Mouse (Mus musculus) forebrain, embryonic 13.5 days (tissue): ENCODE data around the gene Cacna1d. TPM values are rescaled to one million over a fixed set of nuclear protein-coding genes. Genes with fewer than 3 reads are reported as not detected.

Experiments
- ATAC-seq: fragments of 200-750 bp; cut with Nextera tagmentation; 2 replicates; pipeline ENCODE4 v1.8.0; 2017
- H3K27ac ChIP-seq: fragments of 300-500 bp; sonication (generic); 2 replicates; pipeline ENCODE4 v1.5.1; 2015; ENCODE audit warnings: inconsistent platforms, mild to moderate bottlenecking, moderate library complexity
- H3K27me3 ChIP-seq: fragments of 300-500 bp; sonication (generic); 2 replicates; pipeline ENCODE4 v1.6.1; 2015; ENCODE audit warnings: mild to moderate bottlenecking, inconsistent platforms
- H3K36me3 ChIP-seq: fragments of 300-500 bp; sonication (generic); 2 replicates; pipeline ENCODE4 v1.6.1; 2015; ENCODE audit warnings: mild to moderate bottlenecking, inconsistent platforms; ENCODE audit not compliant: poor library complexity, severe bottlenecking
- H3K4me1 ChIP-seq: fragments of 300-500 bp; sonication (generic); 2 replicates; pipeline ENCODE4 v1.6.1; 2015; ENCODE audit warnings: inconsistent platforms
- H3K4me2 ChIP-seq: fragments of 300-500 bp; sonication (generic); 2 replicates; pipeline ENCODE4 v1.6.1; 2015; ENCODE audit warnings: inconsistent platforms, mild to moderate bottlenecking, moderate library complexity
- H3K4me3 ChIP-seq: fragments of 300-500 bp; sonication (generic); 2 replicates; pipeline ENCODE4 v1.5.1; 2015; ENCODE audit warnings: mild to moderate bottlenecking, inconsistent platforms
- H3K9ac ChIP-seq: fragments of 300-500 bp; sonication (generic); 2 replicates; pipeline ENCODE4 v1.6.1; 2015; ENCODE audit warnings: mild to moderate bottlenecking, inconsistent platforms
- H3K9me3 ChIP-seq: fragments of 300-500 bp; sonication (generic); replicated peaks from 2 replicates; pipeline ENCODE4 v1.6.1; 2016; ENCODE audit warnings: inconsistent platforms
- WGBS: fragments of 180-500 bp; shearing (Covaris S2); methylation state at CpG from one replicate; pipeline ENCODE4 v1.1.7; 2015; 5-methylcytosine and 5-hydroxymethylcytosine counted together
- polyA plus RNA-seq: library from polyadenylated mRNA; unstranded; fragments of >200 nt; fragmentation: Nextera tagmentation; extraction: Ambion mirVana; gene quantifications from 2 replicates; pipeline ENCODE4 v1.2.1, GENCODE M21; 2015

Gene Cacna1d
- polyA plus RNA-seq, 1 experiment from 2014 or later: 4.5 TPM

- Histone ChIP-seq H3K4me3 (no peak overlapping the region), H3K27me3 (no peaks in the 10 kb centered on the region), H3K4me2 (no peak overlapping the region), H3K36me3 (no peaks in the 10 kb centered on the region), H3K9me3 (no peaks in the 10 kb centered on the region), H3K27ac (no peak overlapping the region), H3K9ac (no peak overlapping the region), H3K4me1 (no peaks in the 10 kb centered on the region)
- 78% methylated on average over 7 of the region's 7 CpGs for WGBS
- no peak for ATAC-seq
Measured at GRCm38 (mm10) chr14:30419458-30419857, 71.8 kb downstream of the Cacna1d start.

- Histone ChIP-seq H3K4me3 (no peak overlapping the region), H3K9ac (no peak overlapping the region), H3K9me3 (no peaks in the 10 kb centered on the region), H3K27me3 (no peaks in the 10 kb centered on the region), H3K36me3 (no peaks in the 10 kb centered on the region), H3K4me2 (no peak overlapping the region), H3K27ac (no peak overlapping the region), H3K4me1 (no peaks in the 10 kb centered on the region)
- 86% methylated on average over 6 of the region's 6 CpGs for WGBS
- ATAC-seq: no peak
Measured at GRCm38 (mm10) chr14:30419046-30419445, 72.2 kb downstream of the Cacna1d start.

DNA sequence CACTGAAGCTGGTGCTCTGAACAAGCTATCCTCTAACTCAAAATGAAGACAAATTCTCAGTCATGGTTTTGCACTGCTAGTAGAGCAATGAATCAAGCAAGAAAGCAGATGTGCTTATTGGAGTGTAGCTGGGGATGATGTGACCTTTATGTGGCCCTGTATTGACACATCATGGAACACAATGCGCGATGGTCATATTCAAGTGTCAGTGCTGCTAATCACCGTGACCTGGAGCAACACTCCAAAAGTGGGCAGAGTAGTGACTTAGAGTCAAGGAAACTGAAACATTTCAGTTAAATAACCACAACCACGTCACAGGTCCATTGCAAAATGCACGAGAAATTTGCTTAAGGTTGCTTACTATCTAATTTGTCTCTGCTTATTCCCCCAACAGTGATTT, 75.4 kb downstream of the Cacna1d start:
- H3K36me3 ChIP-seq: no peaks in the 10 kb centered on the region
- no peak for ATAC-seq
- no peak overlapping the region for H3K4me3 ChIP-seq
- H3K4me1 ChIP-seq: no peaks in the 10 kb centered on the region
- H3K9ac ChIP-seq: no peak overlapping the region
- WGBS: 96% methylated on average over 5 of the region's 5 CpGs
- no peaks in the 10 kb centered on the region for H3K9me3 ChIP-seq
- H3K27me3 ChIP-seq: no peaks in the 10 kb centered on the region
- H3K27ac ChIP-seq: no peak overlapping the region
- H3K4me2 ChIP-seq: no peak overlapping the region

- H3K9me3 ChIP-seq: no peaks in the 10 kb centered on the region
- H3K4me1 ChIP-seq: no peaks in the 10 kb centered on the region
- no peaks in the 10 kb centered on the region for H3K27me3 ChIP-seq
- no peak overlapping the region for H3K9ac ChIP-seq
- H3K4me2 ChIP-seq: no peak overlapping the region
- H3K27ac ChIP-seq: no peak overlapping the region
- 70% methylated on average over 2 of the region's 2 CpGs for WGBS
- H3K4me3 ChIP-seq: no peak overlapping the region
- H3K36me3 ChIP-seq: no peaks in the 10 kb centered on the region
- ATAC-seq: no peak
Measured at GRCm38 (mm10) chr14:30414131-30414530, 77.1 kb downstream of the Cacna1d start.

DNA sequence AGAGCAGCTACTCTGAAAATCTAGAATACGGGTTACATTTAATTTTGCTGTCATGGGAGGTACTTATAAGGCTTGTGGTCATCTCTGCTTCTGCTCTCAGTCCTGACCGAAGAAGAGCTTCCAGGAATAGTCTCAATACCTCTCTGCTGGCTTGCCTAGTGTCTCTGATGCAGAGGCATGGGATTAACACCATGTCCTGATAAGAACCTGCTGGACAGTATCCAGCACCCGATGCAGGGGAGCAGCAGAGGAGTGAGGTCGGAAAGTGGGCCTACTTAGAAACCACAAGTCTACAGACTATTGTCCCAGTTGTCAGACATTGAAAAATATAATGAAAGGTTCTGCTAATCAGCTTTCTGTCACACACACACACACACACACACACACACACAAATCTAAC, 81.9 kb downstream of the Cacna1d start:
- Histone ChIP-seq H3K4me2 (no peak overlapping the region), H3K36me3 (no peaks in the 10 kb centered on the region), H3K9me3 (no peaks in the 10 kb centered on the region), H3K4me1 (no peaks in the 10 kb centered on the region), H3K4me3 (no peak overlapping the region), H3K9ac (no peak overlapping the region), H3K27me3 (no peaks in the 10 kb centered on the region), H3K27ac (no peak overlapping the region)
- ATAC-seq: no peak
- 88% methylated on average over 4 of the region's 4 CpGs for WGBS

- Histone ChIP-seq H3K9me3 (no peaks in the 10 kb centered on the region), H3K4me2 (no peak overlapping the region), H3K27me3 (no peaks in the 10 kb centered on the region), H3K36me3 (no peaks in the 10 kb centered on the region), H3K9ac (no peak overlapping the region), H3K27ac (no peak overlapping the region), H3K4me1 (no peaks in the 10 kb centered on the region), H3K4me3 (no peak overlapping the region)
- 89% methylated on average over 8 of the region's 8 CpGs for WGBS
- no peak for ATAC-seq
Measured at GRCm38 (mm10) chr14:30405456-30406225, 85.6 kb downstream of the Cacna1d start.

- no peak overlapping the region for H3K9ac ChIP-seq
- ATAC-seq: no peak
- 25% methylated on average over 1 of the region's 1 CpGs for WGBS
- no peaks in the 10 kb centered on the region for H3K36me3 ChIP-seq
- no peaks in the 10 kb centered on the region for H3K27me3 ChIP-seq
- H3K9me3 ChIP-seq: no peaks in the 10 kb centered on the region
- H3K4me2 ChIP-seq: no peak overlapping the region
- no peak overlapping the region for H3K4me3 ChIP-seq
- H3K27ac ChIP-seq: no peak overlapping the region
- H3K4me1 ChIP-seq: no peaks in the 10 kb centered on the region
Measured at GRCm38 (mm10) chr14:30378306-30378705, 112.9 kb downstream of the Cacna1d start.

DNA sequence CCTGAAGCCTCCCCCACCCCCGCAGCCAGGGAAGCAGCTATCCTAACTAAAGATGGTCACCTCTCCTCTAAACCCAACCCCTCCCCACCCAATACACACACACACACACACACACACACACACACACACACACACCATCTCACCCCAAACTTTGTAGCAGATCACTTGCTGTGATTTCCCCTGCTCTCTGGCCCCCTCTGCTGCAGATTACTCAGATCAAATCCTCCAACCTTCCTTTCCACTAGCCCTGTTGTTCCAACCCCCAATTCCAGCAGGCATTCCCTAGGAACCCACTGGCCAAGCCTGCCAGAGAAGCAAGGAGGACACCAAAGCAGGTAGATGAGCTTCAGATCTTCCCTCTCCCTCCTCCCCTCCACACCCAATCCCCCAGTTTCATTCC, 118.4 kb downstream of the Cacna1d start:
- no peak overlapping the region for H3K4me2 ChIP-seq
- H3K9me3 ChIP-seq: no peaks in the 10 kb centered on the region
- H3K9ac ChIP-seq: no peak overlapping the region
- no peaks in the 10 kb centered on the region for H3K4me1 ChIP-seq
- no peak overlapping the region for H3K27ac ChIP-seq
- H3K27me3 ChIP-seq: no peaks in the 10 kb centered on the region
- 25% methylated on average over 1 of the region's 1 CpGs for WGBS
- no peak for ATAC-seq
- no peak overlapping the region for H3K4me3 ChIP-seq
- H3K36me3 ChIP-seq: no peaks in the 10 kb centered on the region

DNA sequence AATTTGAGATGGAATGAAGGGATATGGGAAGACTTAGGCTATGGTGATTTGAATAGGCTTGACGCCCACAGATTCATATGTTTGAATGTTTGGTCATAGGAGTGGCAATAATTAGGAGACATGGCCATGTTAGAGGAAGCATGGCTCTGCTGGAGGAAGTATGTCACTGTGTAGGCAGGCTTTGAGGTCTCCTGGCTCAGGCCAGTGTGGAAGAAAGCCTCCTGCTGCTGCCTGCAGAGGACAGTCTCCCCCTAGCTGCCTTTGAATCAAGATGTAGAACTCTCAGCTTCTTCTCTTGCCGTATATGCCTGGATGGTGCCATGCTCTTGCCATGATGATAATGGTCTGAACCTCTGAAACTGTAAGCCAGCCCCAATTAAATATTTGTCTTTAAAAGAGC, 120.2 kb downstream of the Cacna1d start:
- Histone ChIP-seq H3K9me3 (no peaks in the 10 kb centered on the region), H3K4me2 (no peak overlapping the region), H3K4me3 (no peak overlapping the region), H3K27me3 (no peaks in the 10 kb centered on the region), H3K27ac (no peak overlapping the region), H3K4me1 (no peaks in the 10 kb centered on the region), H3K9ac (no peak overlapping the region), H3K36me3 (no peaks in the 10 kb centered on the region)
- WGBS: 82% methylated on average over 2 of the region's 2 CpGs
- ATAC-seq: no peak

DNA sequence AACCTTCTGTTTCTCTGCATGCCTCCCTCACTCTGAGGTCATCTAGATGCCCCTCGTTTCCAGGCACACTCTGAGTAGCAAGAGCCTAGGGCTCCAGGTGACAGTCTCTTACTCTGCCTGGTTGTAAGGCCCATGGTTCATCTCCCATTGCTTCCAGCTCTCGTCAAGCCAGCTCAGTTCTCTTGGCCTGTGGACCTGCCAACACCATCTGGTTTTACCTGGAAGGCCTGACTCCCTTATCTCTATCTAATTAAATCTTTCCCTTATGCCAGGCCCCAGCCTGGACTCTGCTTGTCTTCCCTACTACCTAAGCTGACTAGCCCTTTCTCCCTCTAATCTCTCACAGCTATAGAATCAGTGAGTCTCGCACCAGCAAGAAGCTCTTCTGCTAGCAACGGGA, 124.2 kb downstream of the Cacna1d start:
- no peak overlapping the region for H3K4me2 ChIP-seq
- H3K27me3 ChIP-seq: no peaks in the 10 kb centered on the region
- no peak overlapping the region for H3K9ac ChIP-seq
- H3K36me3 ChIP-seq: no peaks in the 10 kb centered on the region
- H3K9me3 ChIP-seq: no peaks in the 10 kb centered on the region
- 83% methylated on average over 4 of the region's 4 CpGs for WGBS
- H3K27ac ChIP-seq: no peak overlapping the region
- no peak for ATAC-seq
- no peaks in the 10 kb centered on the region for H3K4me1 ChIP-seq
- H3K4me3 ChIP-seq: no peak overlapping the region

DNA sequence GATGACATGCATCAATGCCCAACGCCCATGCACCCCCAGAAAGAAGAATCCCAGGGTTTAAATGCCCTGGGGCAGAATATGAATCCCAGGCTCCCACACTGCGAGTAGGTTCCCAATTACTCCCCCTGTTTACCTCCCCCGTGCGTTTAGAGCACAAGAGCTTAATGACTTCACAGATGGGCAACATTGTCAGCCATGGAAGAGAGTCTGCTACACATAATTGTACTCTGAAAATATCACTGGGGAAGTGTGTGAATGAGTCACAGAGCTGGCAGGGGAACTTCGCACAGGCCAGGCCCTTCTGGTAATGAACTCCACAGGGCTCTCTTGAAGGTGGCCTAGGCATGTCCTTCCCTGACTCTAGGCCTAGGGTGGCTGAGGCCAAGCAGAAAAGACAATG, 125.4 kb downstream of the Cacna1d start:
- Histone ChIP-seq H3K9me3 (no peaks in the 10 kb centered on the region), H3K36me3 (no peaks in the 10 kb centered on the region), H3K4me2 (no peak overlapping the region), H3K27ac (no peak overlapping the region), H3K9ac (no peak overlapping the region), H3K27me3 (no peaks in the 10 kb centered on the region), H3K4me1 (no peaks in the 10 kb centered on the region), H3K4me3 (no peak overlapping the region)
- no peak for ATAC-seq
- WGBS: 57% methylated on average over 5 of the region's 5 CpGs

DNA sequence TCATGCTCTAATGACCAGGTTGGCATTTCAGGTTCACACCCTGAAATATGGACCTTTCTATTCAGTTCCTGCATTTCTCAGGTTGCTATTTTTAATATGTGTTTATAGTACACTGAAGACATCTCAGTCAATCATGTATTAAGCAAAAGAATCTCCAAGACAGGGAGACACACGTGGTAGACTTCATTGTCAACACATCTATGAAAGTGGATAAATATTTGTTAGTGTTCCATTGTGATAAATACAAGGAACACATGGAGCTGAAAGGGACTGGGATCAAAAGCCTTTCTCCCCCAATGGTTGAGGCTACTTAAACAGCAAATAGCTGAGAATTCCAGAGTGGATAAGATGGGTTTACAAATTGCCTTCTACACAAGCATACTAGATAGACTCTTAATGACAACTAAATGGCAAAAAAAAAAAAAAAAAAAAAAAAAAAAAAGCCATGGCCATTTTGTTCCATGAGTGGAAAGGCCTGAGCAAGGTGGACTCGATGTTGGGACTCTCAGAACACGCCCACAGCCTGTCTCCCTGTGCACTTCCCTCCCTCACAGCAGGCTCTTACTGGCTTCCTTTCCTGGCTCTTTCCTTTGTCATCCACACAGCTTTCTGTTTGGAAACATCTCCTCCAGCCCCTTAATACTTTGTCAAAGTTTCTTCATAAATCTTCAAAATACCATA, 127.6 kb downstream of the Cacna1d start:
- no peak for ATAC-seq
- H3K27ac ChIP-seq: no peak overlapping the region
- H3K4me2 ChIP-seq: no peak overlapping the region
- H3K4me1 ChIP-seq: no peaks in the 10 kb centered on the region
- H3K9me3 ChIP-seq: no peaks in the 10 kb centered on the region
- 64% methylated on average over 3 of the region's 3 CpGs for WGBS
- H3K27me3 ChIP-seq: no peaks in the 10 kb centered on the region
- no peak overlapping the region for H3K4me3 ChIP-seq
- no peaks in the 10 kb centered on the region for H3K36me3 ChIP-seq
- H3K9ac ChIP-seq: no peak overlapping the region

GRCm38 (mm10) chr14:30362370-30362769, 128.9 kb downstream of the Cacna1d start:
- no peak overlapping the region for H3K4me2 ChIP-seq
- no peaks in the 10 kb centered on the region for H3K9me3 ChIP-seq
- no peaks in the 10 kb centered on the region for H3K27me3 ChIP-seq
- H3K27ac ChIP-seq: no peak overlapping the region
- 86% methylated on average over 4 of the region's 4 CpGs for WGBS
- H3K4me1 ChIP-seq: no peaks in the 10 kb centered on the region
- no peak for ATAC-seq
- H3K9ac ChIP-seq: no peak overlapping the region
- H3K36me3 ChIP-seq: no peaks in the 10 kb centered on the region
- H3K4me3 ChIP-seq: no peak overlapping the region
